ENCODE assay signal across 19 mouse cellular contexts in the genomic region with DNA sequence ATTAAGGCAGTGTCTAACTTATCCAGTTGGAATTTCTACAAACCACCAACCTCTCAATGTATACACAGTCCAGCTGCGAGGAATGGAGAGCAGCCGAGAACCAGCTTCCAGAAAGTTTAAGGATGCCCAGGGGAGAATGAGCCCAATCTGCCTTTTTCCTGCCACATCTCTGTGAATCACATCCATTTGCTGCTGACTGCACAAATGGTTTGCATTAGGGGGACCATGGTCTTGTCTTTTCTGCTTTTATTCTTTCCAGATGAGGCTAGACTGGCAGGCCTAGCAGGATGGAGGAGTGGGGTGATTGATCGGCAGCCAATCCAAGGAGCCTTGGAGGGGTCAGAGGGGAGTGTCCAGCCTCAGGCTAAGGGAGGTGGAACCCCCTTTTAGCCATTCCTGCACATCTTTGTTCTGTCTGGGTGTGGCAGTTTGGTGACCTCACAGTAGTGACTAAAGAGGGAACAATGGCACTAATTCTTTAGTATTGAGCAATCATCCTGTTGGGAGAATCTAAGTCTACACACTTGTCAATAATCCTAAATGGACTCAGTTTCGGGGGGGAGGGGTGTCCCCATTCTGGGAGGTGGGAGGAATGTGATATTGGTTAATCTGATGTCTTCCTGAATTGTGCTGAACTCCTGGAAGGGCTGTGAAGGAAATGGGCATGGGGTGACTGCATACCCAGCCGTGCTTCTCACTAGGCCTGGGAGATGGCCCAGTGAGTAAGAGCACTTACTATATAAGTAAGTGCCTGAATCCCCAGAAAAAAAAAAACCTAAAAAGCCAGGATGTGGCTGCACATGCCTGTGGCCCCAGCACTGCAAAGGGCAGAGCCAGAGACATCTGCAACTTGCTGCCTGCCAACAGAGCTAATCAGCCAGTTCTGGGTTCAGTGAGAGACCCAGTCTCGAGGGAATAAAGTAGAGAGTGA. TPM values are rescaled to one million over a fixed set of nuclear protein-coding genes. Genes with fewer than 3 reads are reported as not detected.
A peak's percentile ranks its signal among the peaks of the same experiment; 100 is the strongest.
DNase-seq lines count a peak whose midpoint lies in the region; ATAC-seq and TF ChIP-seq lines count a peak whose summit lies in the region.
"Had no signal": no experiment of that assay in that cellular context is flagged by ENCODE, and none has a peak within 500 bp of the region (broad histone marks: within the 10 kb centered on the region; RNA-seq: fewer than 3 reads in every experiment).

No protein-coding gene starts in this region.

- H3K4me1 ChIP-seq in hindbrain, embryonic 12.5 days = peaks cover 21% of the 10 kb centered on the region
- H3K4me1 ChIP-seq in hindbrain, embryonic 16.5 days (ENCODE audit: control insufficient read depth, insufficient read depth, low read depth, low read length) = no peaks in the 10 kb centered on the region
- peaks cover 24% of the 10 kb centered on the region for H3K4me1 ChIP-seq in G1E (ENCODE audit: insufficient read depth, low read depth, low read length)
- peaks cover 44% of the 10 kb centered on the region for H3K4me1 ChIP-seq in embryonic facial prominence, embryonic 12.5 days
- H3K4me1 ChIP-seq in limb, embryonic 15.5 days = peaks cover 55% of the 10 kb centered on the region
- H3K4me1 ChIP-seq: forebrain, embryonic 15.5 days had no signal

- no peak overlapping the region for H3K4me3 ChIP-seq in hindbrain, embryonic 12.5 days
- no peak overlapping the region for H3K4me3 ChIP-seq in hindbrain, embryonic 16.5 days (ENCODE audit: low read length)
- H3K4me3 ChIP-seq in G1E (ENCODE audit: low read depth, low read length) = no peak overlapping the region
- H3K4me3 ChIP-seq in embryonic facial prominence, embryonic 12.5 days = no peak overlapping the region
- no peak overlapping the region for H3K4me3 ChIP-seq in limb, embryonic 15.5 days
- H3K4me3 ChIP-seq: forebrain, embryonic 15.5 days; megakaryocyte, embryonic 14.5 days; neural tube, embryonic 13.5 days had no signal

- H3K4me2 ChIP-seq in hindbrain, embryonic 12.5 days (replicated peaks) = no peak overlapping the region
- H3K4me2 ChIP-seq in hindbrain, embryonic 16.5 days (ENCODE audit: low read length) = no peak overlapping the region
- H3K4me2 ChIP-seq in embryonic facial prominence, embryonic 12.5 days (replicated peaks) = no peak overlapping the region
- H3K4me2 ChIP-seq in limb, embryonic 15.5 days = no peak overlapping the region
- H3K4me2 ChIP-seq: forebrain, embryonic 15.5 days; lung, embryonic 14.5 days; neural tube, embryonic 13.5 days had no signal

- no peaks in the 10 kb centered on the region for H3K9me3 ChIP-seq in hindbrain, embryonic 12.5 days (replicated peaks)
- H3K9me3 ChIP-seq in hindbrain, embryonic 16.5 days (ENCODE audit: control insufficient read depth, low read length) = no peaks in the 10 kb centered on the region
- no peaks in the 10 kb centered on the region for H3K9me3 ChIP-seq in G1E (replicated peaks)
- H3K9me3 ChIP-seq in embryonic facial prominence, embryonic 12.5 days = no peaks in the 10 kb centered on the region
- no peaks in the 10 kb centered on the region for H3K9me3 ChIP-seq in limb, embryonic 15.5 days
- H3K9me3 ChIP-seq: forebrain, embryonic 15.5 days; neural tube, embryonic 13.5 days had no signal

- no peak for ATAC-seq in hindbrain, embryonic 12.5 days (ENCODE audit: low FRiP score)
- no peak for ATAC-seq in hindbrain, embryonic 16.5 days
- ATAC-seq in G1E (ENCODE audit: extremely low read depth, insufficient number of reproducible peaks, low FRiP score, poor library complexity, severe bottlenecking) = no peak
- ATAC-seq in embryonic facial prominence, embryonic 12.5 days (ENCODE audit: insufficient number of reproducible peaks, insufficient read depth, low FRiP score, low TSS enrichment) = peak; percentile 75; the same call in 1 of the 2 replicates
- ATAC-seq in limb, embryonic 15.5 days (ENCODE audit: insufficient number of reproducible peaks, low FRiP score, low TSS enrichment, low read depth) = peak; percentile 82
- ATAC-seq: CD4-positive, CD25-positive, alpha-beta regulatory T cell, adult 4 months; forebrain, embryonic 15.5 days; intestine, embryonic 16.5 days had no signal

- H3K27ac ChIP-seq in hindbrain, embryonic 12.5 days = peak overlapping the region; percentile 40; the same call in 1 of the 2 replicates
- H3K27ac ChIP-seq in hindbrain, embryonic 16.5 days (ENCODE audit: low read depth, low read length) = no peak overlapping the region
- peak overlapping the region; percentile 81 for H3K27ac ChIP-seq in embryonic facial prominence, embryonic 12.5 days
- H3K27ac ChIP-seq in limb, embryonic 15.5 days = peak overlapping the region; percentile 80
- H3K27ac ChIP-seq: forebrain, embryonic 15.5 days; neural tube, embryonic 13.5 days had no signal

- peak; percentile 4 for DNase-seq in G1E (ENCODE audit: low spot score)
- no peak for DNase-seq in spleen, postnatal 10 days (ENCODE audit: low spot score in 2 of 2)
- no peak for DNase-seq in layer of hippocampus, adult 8-10 months (ENCODE audit: low spot score in 2 of 2)
- no peak for DNase-seq in cerebellum, adult 18-20 months
- DNase-seq: cerebellum, postnatal 25 days; heart, adult 11 months; kidney, postnatal 4 days; lung, embryonic 14.5 days; thymus, postnatal 36 days had no signal

- no peaks in the 10 kb centered on the region for H3K36me3 ChIP-seq in hindbrain, embryonic 12.5 days
- H3K36me3 ChIP-seq in hindbrain, embryonic 16.5 days (ENCODE audit: control insufficient read depth, insufficient read depth, low read length) = no peaks in the 10 kb centered on the region
- no peaks in the 10 kb centered on the region for H3K36me3 ChIP-seq in G1E (replicated peaks)
- H3K36me3 ChIP-seq in embryonic facial prominence, embryonic 12.5 days = no peaks in the 10 kb centered on the region
- no peaks in the 10 kb centered on the region for H3K36me3 ChIP-seq in limb, embryonic 15.5 days
- H3K36me3 ChIP-seq: forebrain, embryonic 15.5 days; neural tube, embryonic 13.5 days had no signal

- H3K27me3 ChIP-seq in hindbrain, embryonic 12.5 days = no peaks in the 10 kb centered on the region
- no peaks in the 10 kb centered on the region for H3K27me3 ChIP-seq in hindbrain, embryonic 16.5 days (replicated peaks; ENCODE audit: control insufficient read depth, insufficient read depth, low read length)
- peaks cover 5% of the 10 kb centered on the region for H3K27me3 ChIP-seq in G1E (ENCODE audit: insufficient read depth, low read length)
- no peaks in the 10 kb centered on the region for H3K27me3 ChIP-seq in embryonic facial prominence, embryonic 12.5 days
- no peaks in the 10 kb centered on the region for H3K27me3 ChIP-seq in limb, embryonic 15.5 days
- H3K27me3 ChIP-seq: forebrain, embryonic 15.5 days had no signal

- WGBS in hindbrain, embryonic 12.5 days = 47% methylated on average over 6 of the region's 6 CpGs
- WGBS in hindbrain, embryonic 16.5 days = 68% methylated on average over 6 of the region's 6 CpGs
- 21% methylated on average over 6 of the region's 6 CpGs for WGBS in embryonic facial prominence, embryonic 12.5 days
- WGBS in limb, embryonic 15.5 days = 27% methylated on average over 6 of the region's 6 CpGs

- H3K9ac ChIP-seq in hindbrain, embryonic 12.5 days = no peak overlapping the region
- no peak overlapping the region for H3K9ac ChIP-seq in hindbrain, embryonic 16.5 days (ENCODE audit: low read depth, low read length)
- H3K9ac ChIP-seq in embryonic facial prominence, embryonic 12.5 days = no peak overlapping the region
- no peak overlapping the region for H3K9ac ChIP-seq in limb, embryonic 15.5 days
- H3K9ac ChIP-seq: forebrain, embryonic 15.5 days; lung, embryonic 14.5 days; neural tube, embryonic 13.5 days had no signal

- no peak for TF ChIP-seq CTCF in G1E (IDR thresholded peaks at IDR 0.05; ENCODE audit: low read depth, low read length)

RNA-seq across cellular contexts. Expression of gene Crabp1, which starts 38.5 kb away (rescaled TPM):
- polyA plus RNA-seq in hindbrain, embryonic 12.5 days (2016; fragmentation: Nextera tagmentation; extraction: Ambion mirVana) = 655 and 681 TPM in 2 replicates
- 225 and 236 TPM in 2 replicates for polyA plus RNA-seq in hindbrain, embryonic 16.5 days (2015; fragmentation: Nextera tagmentation; extraction: Ambion mirVana)
- total RNA-seq in G1E (2014; fragmentation: Nextera tagmentation) (not detected in 2 replicates), G1E (2017) (not detected in 2 replicates)
- polyA plus RNA-seq in G1E (2012) = not detected in 2 replicates
- polyA plus RNA-seq in embryonic facial prominence, embryonic 12.5 days (2016; fragmentation: Nextera tagmentation; extraction: Ambion mirVana) = 542 and 609 TPM in 2 replicates
- 582 and 638 TPM in 2 replicates for polyA plus RNA-seq in limb, embryonic 15.5 days (2015; fragmentation: Nextera tagmentation; extraction: Ambion mirVana)
- 1 to 10 TPM in 2 of 4 experiments, not detected in 2; 1.0 to 1.3 TPM for total RNA-seq in layer of hippocampus, adult 8-10 months (2022)
- total RNA-seq: heart, postnatal 36 days had no signal
- polyA plus RNA-seq: CD4-positive, CD25-positive, alpha-beta regulatory T cell, adult 4 months had no signal

Comparison
In these comparisons a context has a peak if more than half of its experiments do, and no peak if none do; other contexts are left out.
1. ATAC-seq: peak in embryonic facial prominence, embryonic 12.5 days (single experiment) and limb, embryonic 15.5 days (single experiment); none in hindbrain, embryonic 12.5 days (single experiment), hindbrain, embryonic 16.5 days (single experiment) and G1E (single experiment).
2. RNA of gene Crabp1, which starts 38.5 kb away (polyA plus RNA-seq): 655 to 681 TPM in hindbrain, embryonic 12.5 days, 582 to 638 TPM in limb, embryonic 15.5 days, 542 to 609 TPM in embryonic facial prominence, embryonic 12.5 days and 225 to 236 TPM in hindbrain, embryonic 16.5 days; not detected in G1E; every median in the first group is over 100 times any median in the second.